Mouse (Mus musculus) olfactory bulb, adult 2 months (tissue): ENCODE data around the gene Ptpn14.

Experiments used
- CTCF ChIP-seq: fragments of 200-500 bp; IDR thresholded peaks from 2 replicates; pipeline ENCODE4 v1.5.1; 2012; ENCODE audit warnings: low read depth, mild to moderate bottlenecking, low read length, moderate library complexity; ENCODE audit not compliant: insufficient read depth
- POLR2A ChIP-seq: fragments of 200-500 bp; IDR thresholded peaks from 2 replicates; pipeline ENCODE4 v1.6.1; 2012; ENCODE audit warnings: mild to moderate bottlenecking, low read depth, low read length, moderate library complexity; ENCODE audit not compliant: insufficient read depth

DNA sequence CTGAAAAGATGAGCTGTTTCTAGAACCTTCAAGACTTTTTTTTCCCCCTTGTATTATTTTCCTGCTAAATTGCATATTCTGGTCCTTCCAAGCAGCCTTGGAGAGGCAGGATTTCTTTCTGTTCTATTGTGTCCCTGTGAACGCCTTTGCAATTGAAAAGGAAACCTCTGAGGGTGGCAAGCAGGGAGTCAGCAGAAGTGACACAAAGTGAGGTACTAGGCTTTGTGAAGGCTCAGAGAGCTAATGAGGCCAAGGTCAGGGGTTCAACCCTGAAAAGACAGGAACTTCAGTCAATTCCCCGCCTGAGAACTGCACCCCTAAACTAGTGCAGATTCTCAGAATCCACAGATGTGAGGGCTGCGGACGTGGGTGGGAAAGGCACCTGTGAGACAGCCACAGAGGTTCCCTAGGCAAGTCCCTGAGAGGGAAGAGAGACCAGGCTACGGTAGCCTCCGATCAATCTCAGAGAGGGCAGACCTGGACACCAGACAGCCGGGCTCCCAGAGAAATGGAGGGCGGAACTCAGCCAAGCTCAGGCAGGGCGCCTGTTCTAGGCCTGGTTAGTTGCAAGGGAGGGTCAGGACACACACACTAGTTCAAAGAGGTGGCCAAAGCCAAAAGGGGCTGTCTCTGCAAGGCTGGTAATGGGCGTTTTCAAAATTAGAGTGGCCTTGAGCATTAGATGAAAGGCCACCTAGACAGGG lies 188.5 kb downstream of the Ptpn14 start:
- TF ChIP-seq POLR2A, result no peak
- TF ChIP-seq CTCF, result no peak
